Mouse (Mus musculus) embryonic stem cell, embryonic (primary cell): ENCODE measurements around the gene Mical2.

ENCODE experiments used
- CTCF ChIA-PET, 4 experiments: fragments of 300-600 bp in 2 of 4; fragments of 350-600 bp in 2 of 4; sonication (Branson Sonifier 250); formaldehyde crosslinking; loops; one replicate each; lab custom pipeline; 2022; ENCODE audit warnings: inconsistent platforms in 2 of 4; lab: Charles Lee
- POLR2A ChIA-PET, 4 experiments: fragments of 300-600 bp in 2 of 4; fragments of 350-600 bp in 2 of 4; sonication (Branson Sonifier 250); formaldehyde crosslinking; loops; one replicate each; lab custom pipeline; 2022; ENCODE audit warnings: antibody characterized with exemption in 4 of 4, inconsistent platforms in 1 of 4; lab: Charles Lee

The Mical2 gene

DNA sequence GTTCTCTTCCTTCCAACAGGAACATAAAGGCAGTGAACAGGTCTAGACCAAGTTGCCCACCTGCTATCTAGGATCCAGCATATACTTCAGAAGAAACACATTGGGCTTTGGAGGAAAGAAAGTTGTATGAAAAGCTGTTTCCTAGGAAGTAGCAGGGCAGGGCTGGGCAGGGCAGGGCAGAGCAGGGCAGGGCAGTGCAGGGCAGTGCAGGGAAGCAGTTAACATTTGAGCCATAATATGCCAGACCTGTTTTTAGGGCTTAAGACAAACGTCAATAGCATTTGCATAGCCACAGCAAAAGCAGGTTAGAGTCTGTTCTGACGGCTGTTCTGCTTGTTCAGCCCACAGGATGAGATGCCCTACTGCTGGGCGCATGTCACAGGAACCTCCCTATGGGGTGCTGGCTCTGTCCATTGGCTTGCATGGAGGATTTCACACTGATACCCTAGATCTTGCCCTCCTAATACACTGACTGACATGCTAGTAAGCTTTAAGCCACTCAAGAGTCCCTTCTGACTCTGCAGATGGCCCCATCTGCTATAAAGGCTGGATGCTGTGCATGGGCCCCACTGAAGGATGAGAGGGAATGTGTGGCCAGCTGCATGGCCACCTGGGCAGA lies 29.7 kb downstream of the Mical2 start:
- CTCF ChIA-PET = no interaction called here
- POLR2A ChIA-PET = no interaction called here

DNA sequence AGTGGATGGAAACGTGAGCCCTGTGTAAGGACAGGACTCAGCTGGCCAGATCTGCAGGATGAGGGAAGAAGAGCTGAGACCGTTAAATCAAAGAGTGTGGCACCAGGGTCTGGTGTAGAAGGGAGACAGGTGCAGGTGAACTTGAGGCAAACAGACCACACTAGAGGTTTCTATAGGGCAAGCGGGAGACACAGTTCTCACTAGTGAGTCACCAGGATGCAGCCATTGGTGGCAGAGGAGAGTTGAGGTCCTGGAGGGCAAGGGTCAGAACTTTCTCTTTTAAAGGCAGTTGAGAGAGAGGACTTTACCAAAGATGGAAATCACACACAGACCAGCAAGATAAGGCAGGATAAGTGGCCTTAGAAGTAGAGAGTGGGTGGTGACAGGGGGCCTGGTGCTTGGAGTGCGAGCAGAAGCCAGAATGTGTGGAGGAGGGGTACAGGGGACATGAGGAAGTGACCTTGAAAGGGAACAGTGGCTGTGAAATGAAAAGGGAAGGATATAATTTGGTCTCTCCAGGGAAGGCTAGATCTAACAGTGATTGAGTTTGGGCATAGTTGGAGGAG lies 32.8 kb downstream of the Mical2 start:
- ChIA-PET CTCF (no interaction called here), POLR2A (no interaction called here)

DNA sequence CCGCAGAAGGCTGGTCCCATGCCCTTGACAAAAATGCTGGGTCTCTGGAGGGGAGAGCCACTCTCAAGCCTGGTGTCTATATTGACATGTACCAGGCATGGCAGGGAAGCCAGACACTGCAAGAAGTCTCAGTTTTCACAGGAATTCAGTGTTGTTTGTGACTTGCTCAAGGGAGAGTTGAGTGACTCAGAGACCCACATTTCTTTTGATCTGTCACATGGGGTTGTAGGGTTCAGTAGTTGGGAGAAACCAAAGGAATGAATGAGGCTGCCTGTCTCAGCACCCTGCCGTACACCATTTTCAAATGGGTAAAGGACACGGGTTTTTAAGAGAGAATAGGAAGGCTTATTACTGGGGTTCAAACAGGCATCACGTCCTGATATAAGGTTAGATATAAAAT lies 33.6 kb downstream of the Mical2 start:
- ChIA-PET CTCF (interaction anchor here in 1 of 4 experiments (1.4 kb wide), 1 partner anchor 110 kb away, joined by 3 read pairs; no protein-coding TSS in a partner anchor), POLR2A (interaction anchor here in 1 of 4 experiments (0.5 kb wide), 1 partner anchor 1335 kb away, joined by 3 read pairs; no protein-coding TSS in a partner anchor)

DNA sequence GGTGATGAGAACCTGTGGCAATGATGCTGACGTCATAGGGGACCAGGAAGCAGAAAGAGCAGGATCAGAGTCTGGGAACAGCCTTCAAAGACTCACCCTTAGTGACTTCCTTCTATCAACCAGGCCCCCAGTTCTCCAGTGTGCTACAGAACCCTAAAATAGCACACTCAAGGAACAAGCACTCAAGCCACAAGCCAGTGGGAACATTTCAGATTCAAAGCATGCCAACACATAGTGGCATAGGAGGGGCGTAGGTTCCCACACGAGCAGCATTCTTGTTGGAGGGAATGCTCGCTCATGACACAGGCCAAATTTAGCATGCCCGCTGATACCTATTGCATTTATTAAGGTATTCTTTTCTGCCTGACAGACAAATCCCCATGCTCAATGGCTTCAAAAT lies 35.5 kb downstream of the Mical2 start:
- ChIA-PET POLR2A (no interaction called here), CTCF (no interaction called here)

DNA sequence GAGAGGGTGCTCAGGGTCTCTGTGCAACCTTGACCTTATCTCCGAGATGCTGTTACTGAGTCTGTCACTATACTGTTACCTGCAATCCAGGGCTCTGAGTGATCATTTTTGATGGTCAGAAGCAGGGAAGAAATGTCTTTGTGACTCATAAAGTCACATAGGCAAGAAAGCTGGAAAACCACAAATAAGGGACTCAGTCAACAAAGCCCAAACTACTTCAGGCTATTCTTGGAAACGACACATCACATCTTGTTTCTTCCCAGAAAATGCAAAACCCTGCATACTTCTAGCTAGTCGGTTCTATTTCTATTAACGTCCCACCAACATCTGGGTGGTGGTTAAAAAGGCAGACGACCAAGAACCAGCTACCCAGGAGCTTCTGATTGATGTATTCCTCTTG lies 41.6 kb downstream of the Mical2 start:
- CTCF ChIA-PET = interaction anchor here in 1 of 4 experiments (0.6 kb wide), 1 partner anchor 305 kb away, joined by 3 read pairs; no protein-coding TSS in a partner anchor
- POLR2A ChIA-PET = no interaction called here

DNA sequence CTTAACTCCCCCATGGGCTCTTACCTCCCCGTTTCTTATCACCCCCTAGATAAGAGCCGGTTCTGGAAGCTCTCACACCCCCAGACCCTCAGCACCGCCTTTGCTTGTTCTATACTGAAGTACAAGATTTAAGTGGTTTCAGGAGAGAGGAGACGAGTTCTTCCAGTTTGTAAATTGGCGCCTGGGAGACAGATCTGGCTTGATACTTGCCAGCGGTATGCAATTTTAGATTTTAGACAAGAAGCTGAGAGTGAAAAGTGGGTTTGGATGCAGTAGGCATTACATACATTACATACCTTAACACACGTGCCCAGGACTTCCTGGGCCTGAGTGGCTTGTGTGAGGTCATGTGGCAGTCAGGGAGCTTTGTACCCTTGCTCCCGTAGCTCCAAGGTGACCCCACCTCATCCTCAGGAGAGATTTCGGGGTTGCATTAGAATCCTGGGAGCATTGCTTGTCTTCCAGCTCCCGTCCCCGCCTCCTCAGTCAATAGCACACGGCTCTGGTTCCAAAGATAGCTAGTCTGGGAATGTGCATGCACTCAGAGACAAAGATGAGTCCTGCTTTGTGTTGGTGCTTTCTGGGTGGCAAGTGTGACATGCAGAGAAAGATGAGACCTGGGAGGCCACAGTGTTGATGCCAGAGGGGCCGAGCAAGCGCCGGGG lies 43.2 kb downstream of the Mical2 start:
- CTCF ChIA-PET = no interaction called here
- POLR2A ChIA-PET = interaction anchor here in 1 of 4 experiments (0.6 kb wide), 1 partner anchor 102 kb away, joined by 3 read pairs; no protein-coding TSS in a partner anchor

DNA sequence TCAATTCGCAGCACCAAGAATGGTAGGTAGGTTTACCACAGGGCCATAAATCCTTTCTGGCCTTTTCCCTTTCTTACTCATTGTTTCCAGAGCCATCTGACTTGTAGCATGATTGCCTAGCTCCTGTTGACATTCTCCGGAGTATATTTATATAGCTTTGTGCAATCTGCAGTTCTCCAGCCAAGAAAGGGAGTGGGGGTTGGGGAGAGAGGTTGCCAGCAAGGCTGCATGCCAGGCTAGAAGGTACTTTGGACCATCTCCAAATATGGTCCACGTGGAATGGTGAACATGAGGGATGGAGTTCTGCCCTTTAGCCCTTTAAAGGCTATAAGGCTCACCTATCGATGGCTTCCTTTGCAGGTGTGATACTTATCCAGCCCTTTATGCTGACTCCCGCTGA lies 45.2 kb downstream of the Mical2 start:
- ChIA-PET POLR2A (interaction anchor here in 1 of 4 experiments (1.2 to 1.5 kb wide), 2 partner anchors 8 to 54 kb away, joined by 3 to 4 read pairs; no protein-coding TSS in a partner anchor), CTCF (interaction anchor here in 2 of 4 experiments (0.9 to 1.2 kb wide), 2 partner anchors 91 to 98 kb away, joined by 3 to 4 read pairs; no protein-coding TSS in a partner anchor)

DNA sequence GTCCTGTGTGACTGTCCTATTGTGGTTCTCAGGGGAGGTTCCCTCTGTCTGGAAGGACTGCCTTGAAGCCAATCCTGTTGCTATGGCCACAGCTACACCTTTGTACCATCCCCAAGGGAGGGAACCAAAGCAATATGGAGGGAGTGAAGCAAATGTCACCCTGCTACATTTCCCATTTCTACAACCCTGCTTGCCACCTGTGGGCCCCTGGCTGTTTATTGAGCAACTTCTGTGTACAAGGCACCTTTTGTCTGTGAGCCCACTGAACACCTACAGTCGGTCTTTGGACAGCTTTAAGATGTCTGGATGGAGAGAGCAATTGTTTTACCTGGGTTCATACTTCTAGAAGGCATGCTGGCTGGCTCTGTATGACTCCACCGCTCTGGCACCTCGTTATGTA lies 46.0 kb downstream of the Mical2 start:
- POLR2A ChIA-PET = interaction anchor here in 1 of 4 experiments (1.2 kb wide), 1 partner anchor 46 kb away, joined by 3 read pairs; the partner anchor contains the start of gene Mical2
- CTCF ChIA-PET = interaction anchor here in 2 of 4 experiments (0.9 to 1.2 kb wide), 2 partner anchors 91 to 98 kb away, joined by 3 to 4 read pairs; no protein-coding TSS in a partner anchor

DNA sequence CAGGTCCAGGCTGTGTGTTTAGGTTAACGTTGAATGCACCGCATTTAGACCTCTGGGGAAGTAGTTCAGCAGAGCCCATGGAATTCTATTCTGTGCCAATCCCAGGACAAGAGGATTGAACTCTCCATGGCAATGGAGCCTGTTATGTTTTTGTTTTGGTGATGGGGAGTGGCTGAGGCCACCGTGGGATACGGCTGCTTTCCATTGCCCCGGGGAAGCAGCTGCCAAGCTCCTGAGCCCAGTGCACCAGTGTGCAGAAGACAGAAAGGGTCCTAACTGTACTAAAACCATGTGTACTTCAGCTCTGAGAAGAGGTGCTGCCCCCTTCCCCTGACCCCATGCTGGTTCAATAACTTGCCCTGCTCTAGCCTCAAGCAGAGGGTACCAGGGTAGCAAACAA lies 47.0 kb downstream of the Mical2 start:
- ChIA-PET POLR2A (interaction anchor here in 1 of 4 experiments (1.2 kb wide), 1 partner anchor 47 kb away, joined by 3 read pairs; the partner anchor contains the start of gene Mical2), CTCF (no interaction called here)

DNA sequence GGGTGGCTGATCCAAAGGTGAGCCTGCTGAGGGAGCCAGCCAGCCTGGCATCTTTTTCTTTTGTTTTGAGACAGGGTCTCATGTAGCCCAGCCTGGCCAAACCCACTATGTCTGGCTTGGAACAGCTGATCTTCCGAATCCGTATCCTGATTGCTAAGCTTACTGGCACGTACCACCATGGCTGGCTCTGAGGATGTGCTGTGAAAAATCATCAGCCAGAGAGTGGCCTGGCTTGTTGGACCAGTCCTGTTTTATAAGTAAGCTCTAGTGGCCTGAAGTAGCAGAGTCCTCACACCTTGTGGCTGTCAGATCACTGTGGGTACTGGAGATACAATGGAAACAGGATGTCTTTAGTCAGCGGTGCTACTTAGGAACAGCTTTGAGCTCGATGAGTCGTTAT lies 47.8 kb downstream of the Mical2 start:
- POLR2A ChIA-PET = no interaction called here

DNA sequence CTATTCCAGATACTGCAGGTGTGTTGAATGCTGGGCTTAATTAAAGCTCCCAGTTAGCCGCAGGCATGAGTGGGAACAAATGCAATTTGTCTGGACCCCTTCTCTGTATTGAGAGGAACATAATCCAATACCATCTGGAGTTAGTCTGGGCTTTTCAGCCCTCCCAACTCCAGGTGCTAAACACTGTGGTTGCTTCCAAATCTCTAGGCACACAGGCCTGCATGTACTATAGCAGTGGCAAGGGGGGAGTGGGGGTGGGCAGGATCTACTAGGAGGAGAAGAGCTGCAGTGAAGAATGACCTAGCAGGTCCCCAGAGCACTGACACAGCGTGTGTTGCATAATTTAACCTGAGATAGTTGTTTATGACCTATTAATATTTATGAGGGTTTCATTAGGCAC lies 49.0 kb downstream of the Mical2 start:
- CTCF ChIA-PET = no interaction called here
- POLR2A ChIA-PET = no interaction called here

More for the DNA sequence above, 47.8 kb downstream of the Mical2 start:
- CTCF ChIA-PET = no interaction called here

DNA sequence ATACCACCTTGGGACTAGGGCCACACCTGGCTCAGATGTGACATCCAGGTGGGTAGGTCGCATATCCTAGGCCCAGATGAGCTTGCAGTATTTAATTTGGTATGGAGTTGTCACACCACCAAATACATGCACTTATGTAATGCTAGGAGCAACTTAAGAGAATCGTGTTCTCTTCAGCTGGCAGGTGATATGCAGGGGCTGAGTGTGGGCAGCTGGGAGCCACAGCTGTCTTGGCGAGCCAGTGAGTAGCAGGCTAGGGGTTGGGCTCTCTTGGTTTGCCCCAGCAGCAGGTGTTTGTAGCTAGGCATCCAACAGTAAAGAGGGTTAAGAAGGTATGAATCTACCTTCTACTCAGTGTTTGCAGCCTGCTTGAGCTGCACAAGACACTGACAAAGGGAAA lies 49.4 kb downstream of the Mical2 start:
- ChIA-PET CTCF (no interaction called here), POLR2A (interaction anchor here in 1 of 4 experiments (2.4 kb wide), 1 partner anchor 10 kb away, joined by 5 read pairs; no protein-coding TSS in a partner anchor)

DNA sequence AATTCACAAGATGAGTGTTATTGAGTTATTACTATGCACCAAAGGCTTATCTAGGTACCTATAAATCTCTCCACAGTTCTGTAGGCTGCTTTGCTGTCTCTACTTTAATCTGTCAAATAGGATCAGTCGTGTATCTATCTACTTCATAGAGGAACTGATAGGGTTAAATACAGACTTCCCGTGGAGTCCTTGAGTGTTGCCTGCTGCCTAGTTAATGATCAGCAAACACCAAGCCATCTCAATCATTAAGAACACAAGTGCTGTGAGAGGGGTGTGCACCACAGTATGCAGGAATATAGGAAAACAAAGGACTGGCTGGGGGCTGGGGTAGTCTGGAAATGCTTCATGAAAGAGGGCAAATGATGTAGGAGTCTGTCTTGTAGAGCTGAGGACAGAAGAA lies 50.2 kb downstream of the Mical2 start:
- POLR2A ChIA-PET = interaction anchor here in 1 of 4 experiments (2.4 kb wide), 1 partner anchor 9 kb away, joined by 5 read pairs; no protein-coding TSS in a partner anchor
- CTCF ChIA-PET = no interaction called here

DNA sequence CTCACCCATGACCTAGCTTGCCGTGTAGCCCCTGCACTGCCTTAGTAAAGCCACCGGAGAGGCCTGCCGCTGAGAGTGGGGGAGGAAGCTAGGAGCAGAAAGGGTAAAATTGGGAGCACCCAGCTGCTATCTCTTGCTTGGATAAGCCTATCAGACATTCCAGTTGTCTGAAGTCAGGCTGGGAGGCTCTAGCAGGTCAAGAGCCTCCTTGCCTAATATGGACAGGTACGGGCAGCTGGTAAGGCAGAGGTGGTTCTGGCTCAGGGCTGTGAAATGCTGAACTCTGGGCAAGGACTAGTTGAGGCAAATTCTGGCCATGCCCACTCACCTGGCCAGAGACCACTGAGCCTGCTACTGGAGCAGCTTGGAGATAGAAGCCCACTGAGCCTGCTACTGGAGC lies 51.2 kb downstream of the Mical2 start:
- ChIA-PET CTCF (no interaction called here), POLR2A (interaction anchor here in 2 of 4 experiments (0.6 to 2.4 kb wide), 3 partner anchors 8 to 110 kb away, joined by 3 to 5 read pairs (median 3); no protein-coding TSS in a partner anchor)

DNA sequence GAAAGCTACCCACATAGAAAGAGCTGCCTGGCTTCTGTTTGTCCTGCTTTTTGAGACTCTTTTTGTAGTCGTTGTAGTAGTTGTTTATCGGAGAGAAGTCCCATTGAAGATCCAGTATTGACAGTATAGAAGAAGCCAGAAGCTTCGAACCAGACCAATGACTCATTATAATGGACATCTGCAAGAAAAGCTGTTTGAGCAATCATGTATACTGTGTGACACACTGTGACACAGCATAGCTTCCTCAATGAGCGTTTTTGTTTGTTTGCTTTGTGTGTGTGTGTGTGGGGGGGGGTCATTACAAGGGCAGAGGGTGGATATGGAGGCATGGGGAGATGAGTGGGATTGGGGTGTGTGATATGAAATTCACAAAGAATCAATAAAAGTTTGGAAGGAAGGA lies 53.0 kb downstream of the Mical2 start:
- ChIA-PET CTCF (interaction anchor here in 1 of 4 experiments (0.7 kb wide), 1 partner anchor 825 kb away, joined by 3 read pairs; no protein-coding TSS in a partner anchor), POLR2A (interaction anchor here in 1 of 4 experiments (0.7 to 1.1 kb wide), 2 partner anchors 8 to 111 kb away, joined by 3 read pairs; no protein-coding TSS in a partner anchor)

DNA sequence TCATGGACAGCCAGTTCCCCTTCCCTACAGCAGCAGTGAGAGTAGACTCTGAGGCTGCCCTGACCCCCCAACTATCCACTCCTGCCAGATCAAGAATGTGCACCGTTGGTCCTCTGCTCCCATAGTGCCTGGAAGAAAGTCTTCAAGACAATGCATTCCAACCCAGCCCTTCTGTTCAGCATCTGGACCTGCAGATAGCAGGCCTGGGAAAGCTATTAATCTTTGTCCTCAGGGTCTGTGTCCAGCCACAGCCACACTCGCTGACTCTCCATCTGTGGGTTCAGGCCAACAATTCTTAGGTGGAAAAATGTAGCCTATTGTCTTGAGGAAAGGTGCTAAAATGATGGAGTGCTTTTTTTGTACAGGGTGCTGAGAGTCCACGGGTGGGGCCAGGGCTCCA lies 54.8 kb downstream of the Mical2 start:
- ChIA-PET POLR2A (interaction anchor here in 1 of 4 experiments (0.6 kb wide), 1 partner anchor 137 kb away, joined by 6 read pairs; no protein-coding TSS in a partner anchor), CTCF (no interaction called here)

DNA sequence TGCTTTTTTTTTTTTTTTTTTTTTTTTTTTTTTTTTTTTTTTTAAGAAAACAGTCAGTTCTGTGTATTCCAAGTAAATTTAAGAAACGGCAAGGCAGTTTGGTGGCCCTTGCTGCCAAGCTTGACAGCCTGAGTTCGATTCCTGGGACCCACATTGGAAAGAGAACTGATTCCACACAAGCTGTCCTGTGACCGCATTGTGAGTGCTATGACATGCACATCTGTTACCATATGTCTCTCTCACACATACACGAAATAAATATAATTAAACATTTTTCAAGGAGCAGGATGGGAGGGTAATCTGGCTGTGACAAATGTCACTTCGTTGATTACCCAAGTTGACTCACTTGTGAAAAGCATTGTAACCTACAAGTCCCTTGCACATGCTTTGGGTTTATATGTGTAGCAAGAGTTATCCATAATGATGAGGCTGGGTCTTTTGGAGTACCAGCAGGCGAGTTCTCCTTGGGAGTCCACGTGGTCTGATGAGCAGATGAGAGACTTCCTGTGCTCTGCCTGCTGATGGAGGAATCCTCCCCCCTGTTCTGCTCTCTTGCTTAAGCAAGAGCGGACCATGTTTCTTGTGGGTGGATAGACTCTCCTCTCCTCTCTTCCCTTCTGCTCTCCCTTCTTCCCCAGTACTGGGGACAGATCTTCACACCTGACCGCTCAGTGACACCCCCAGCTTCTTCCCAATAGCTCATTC lies 58.1 kb downstream of the Mical2 start:
- ChIA-PET CTCF (no interaction called here), POLR2A (no interaction called here)

DNA sequence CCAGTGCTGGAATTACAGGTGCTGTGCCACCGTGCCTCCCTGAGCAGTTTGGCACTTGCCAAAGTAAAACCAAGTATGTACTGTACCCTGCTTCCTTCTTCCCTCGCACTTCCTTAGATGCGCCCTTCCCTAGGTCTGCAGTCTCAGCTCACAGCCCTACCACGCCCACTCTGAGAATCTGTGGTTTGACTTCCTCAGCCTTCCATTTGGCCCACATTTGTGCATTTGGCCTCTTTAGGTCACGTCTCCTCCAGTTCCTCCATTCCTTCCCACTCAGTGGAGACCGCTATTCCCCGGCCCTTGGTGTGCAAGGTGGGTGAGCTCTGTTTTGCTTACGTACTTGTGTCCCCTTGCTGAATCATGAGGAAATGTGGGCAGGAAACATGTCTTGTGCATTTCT lies 59.9 kb downstream of the Mical2 start:
- CTCF ChIA-PET = no interaction called here
- POLR2A ChIA-PET = interaction anchor here in 1 of 4 experiments (1.5 kb wide), 1 partner anchor 9 kb away, joined by 5 read pairs; no protein-coding TSS in a partner anchor
